Mouse (Mus musculus): ENCODE results near the gene Igf2bp1. TPM values are rescaled to one million over a fixed set of nuclear protein-coding genes. Genes with fewer than 3 reads are reported as not detected.

The Igf2bp1 gene
- polyA plus RNA-seq, 1 experiment: 1.0 TPM

- TF ChIP-seq TAL1 (IDR thresholded peaks at IDR 0.05; ENCODE audit: low read length) (no peak), GATA1 (IDR thresholded peaks at IDR 0.05; ENCODE audit: low read length) (no peak)
- H3K36me3 ChIP-seq (ENCODE audit: control insufficient read depth): no peaks in the 10 kb centered on the region
- H3K4me3 ChIP-seq (replicated peaks): no peak overlapping the region
- H3K27me3 ChIP-seq (ENCODE audit: control insufficient read depth): peaks cover 5% of the 10 kb centered on the region
- no peaks in the 10 kb centered on the region for H3K4me1 ChIP-seq (ENCODE audit: control insufficient read depth)
- H3K9me3 ChIP-seq (ENCODE audit: control insufficient read depth, low read length): no peaks in the 10 kb centered on the region
Observed at GRCm38 (mm10) chr11:96017941-96018351, 12.2 kb upstream of the Igf2bp1 start.

GRCm38 (mm10) chr11:96015421-96015820 is 9.7 kb upstream of the Igf2bp1 start:
- TF ChIP-seq GATA1 (IDR thresholded peaks at IDR 0.05; ENCODE audit: low read length): no peak
- TF ChIP-seq TAL1 (IDR thresholded peaks at IDR 0.05; ENCODE audit: low read length): no peak
- no peak overlapping the region for H3K4me3 ChIP-seq (replicated peaks)
- no peaks in the 10 kb centered on the region for H3K9me3 ChIP-seq (ENCODE audit: control insufficient read depth, low read length)
- no peaks in the 10 kb centered on the region for H3K36me3 ChIP-seq (ENCODE audit: control insufficient read depth)
- H3K4me1 ChIP-seq (ENCODE audit: control insufficient read depth): peaks cover 6% of the 10 kb centered on the region
- peaks cover 20% of the 10 kb centered on the region for H3K27me3 ChIP-seq (ENCODE audit: control insufficient read depth)

GRCm38 (mm10) chr11:96011982-96012381 is 6.2 kb upstream of the Igf2bp1 start:
- peaks cover 40% of the 10 kb centered on the region for H3K27me3 ChIP-seq (ENCODE audit: control insufficient read depth)
- H3K36me3 ChIP-seq (ENCODE audit: control insufficient read depth): no peaks in the 10 kb centered on the region
- H3K9me3 ChIP-seq (ENCODE audit: control insufficient read depth, low read length): no peaks in the 10 kb centered on the region
- no peak overlapping the region for H3K4me3 ChIP-seq (replicated peaks)
- TF ChIP-seq TAL1 (IDR thresholded peaks at IDR 0.05; ENCODE audit: low read length) (no peak), GATA1 (IDR thresholded peaks at IDR 0.05; ENCODE audit: low read length) (no peak)
- peaks cover 23% of the 10 kb centered on the region for H3K4me1 ChIP-seq (ENCODE audit: control insufficient read depth)

- TF ChIP-seq GATA1 (IDR thresholded peaks at IDR 0.05; ENCODE audit: low read length): no peak
- Histone ChIP-seq H3K36me3 (ENCODE audit: control insufficient read depth) (no peaks in the 10 kb centered on the region), H3K9me3 (ENCODE audit: control insufficient read depth, low read length) (no peaks in the 10 kb centered on the region), H3K27me3 (ENCODE audit: control insufficient read depth) (peaks cover 55% of the 10 kb centered on the region), H3K4me3 (replicated peaks) (no peak overlapping the region), H3K4me1 (ENCODE audit: control insufficient read depth) (peaks cover 52% of the 10 kb centered on the region)
Observed at GRCm38 (mm10) chr11:96008827-96009226, 3.1 kb upstream of the Igf2bp1 start.

GRCm38 (mm10) chr11:96007516-96008235 is 1.9 kb upstream of the Igf2bp1 start:
- Histone ChIP-seq H3K9me3 (ENCODE audit: control insufficient read depth, low read length) (no peaks in the 10 kb centered on the region), H3K36me3 (ENCODE audit: control insufficient read depth) (no peaks in the 10 kb centered on the region), H3K4me1 (ENCODE audit: control insufficient read depth) (peaks cover 59% of the 10 kb centered on the region), H3K27me3 (ENCODE audit: control insufficient read depth) (peaks cover 50% of the 10 kb centered on the region), H3K4me3 (replicated peaks) (peak overlapping the region; percentile 86)
- TF ChIP-seq GATA1 (IDR thresholded peaks at IDR 0.05; ENCODE audit: low read length) (no peak), TAL1 (IDR thresholded peaks at IDR 0.05; ENCODE audit: low read length) (no peak)

GRCm38 (mm10) chr11:96006852-96007515 is 1.2 kb upstream of the Igf2bp1 start:
- TF ChIP-seq GATA1 (IDR thresholded peaks at IDR 0.05; ENCODE audit: low read length) (no peak), TAL1 (IDR thresholded peaks at IDR 0.05; ENCODE audit: low read length) (no peak)
- Histone ChIP-seq H3K4me1 (ENCODE audit: control insufficient read depth) (peaks cover 61% of the 10 kb centered on the region), H3K4me3 (replicated peaks) (peak overlapping the region; percentile 86), H3K27me3 (ENCODE audit: control insufficient read depth) (peaks cover 45% of the 10 kb centered on the region), H3K9me3 (ENCODE audit: control insufficient read depth, low read length) (no peaks in the 10 kb centered on the region), H3K36me3 (ENCODE audit: control insufficient read depth) (no peaks in the 10 kb centered on the region)

GRCm38 (mm10) chr11:96006367-96006851 is 669 bp upstream of the Igf2bp1 start:
- TF ChIP-seq TAL1 (IDR thresholded peaks at IDR 0.05; ENCODE audit: low read length): no peak
- TF ChIP-seq GATA1 (IDR thresholded peaks at IDR 0.05; ENCODE audit: low read length): no peak
- Histone ChIP-seq H3K36me3 (ENCODE audit: control insufficient read depth) (no peaks in the 10 kb centered on the region), H3K4me3 (replicated peaks) (peak overlapping the region; percentile 86), H3K4me1 (ENCODE audit: control insufficient read depth) (peaks cover 64% of the 10 kb centered on the region), H3K27me3 (ENCODE audit: control insufficient read depth) (peaks cover 42% of the 10 kb centered on the region), H3K9me3 (ENCODE audit: control insufficient read depth, low read length) (no peaks in the 10 kb centered on the region)

- Histone ChIP-seq H3K4me3 (replicated peaks) (peak overlapping the region; percentile 86), H3K27me3 (ENCODE audit: control insufficient read depth) (peaks cover 36% of the 10 kb centered on the region), H3K36me3 (ENCODE audit: control insufficient read depth) (no peaks in the 10 kb centered on the region), H3K9me3 (ENCODE audit: control insufficient read depth, low read length) (no peaks in the 10 kb centered on the region), H3K4me1 (ENCODE audit: control insufficient read depth) (peaks cover 60% of the 10 kb centered on the region)
- no peak for TF ChIP-seq TAL1 (IDR thresholded peaks at IDR 0.05; ENCODE audit: low read length)
- TF ChIP-seq GATA1 (IDR thresholded peaks at IDR 0.05; ENCODE audit: low read length): no peak
Observed at GRCm38 (mm10) chr11:96004793-96005402, 842 bp downstream of the Igf2bp1 start.

All from erythroblast, embryonic 14.5 days (primary cell).